Mouse (Mus musculus) ZHBTc4 (cell line): ENCODE measurements around the gene Rpl19.

Experiments used
- DNase-seq: peaks from one replicate; pipeline ENCODE4 v3.0.0-alpha.2; 2011; ENCODE audit warnings: low read depth, low spot score

Gene Rpl19

DNA sequence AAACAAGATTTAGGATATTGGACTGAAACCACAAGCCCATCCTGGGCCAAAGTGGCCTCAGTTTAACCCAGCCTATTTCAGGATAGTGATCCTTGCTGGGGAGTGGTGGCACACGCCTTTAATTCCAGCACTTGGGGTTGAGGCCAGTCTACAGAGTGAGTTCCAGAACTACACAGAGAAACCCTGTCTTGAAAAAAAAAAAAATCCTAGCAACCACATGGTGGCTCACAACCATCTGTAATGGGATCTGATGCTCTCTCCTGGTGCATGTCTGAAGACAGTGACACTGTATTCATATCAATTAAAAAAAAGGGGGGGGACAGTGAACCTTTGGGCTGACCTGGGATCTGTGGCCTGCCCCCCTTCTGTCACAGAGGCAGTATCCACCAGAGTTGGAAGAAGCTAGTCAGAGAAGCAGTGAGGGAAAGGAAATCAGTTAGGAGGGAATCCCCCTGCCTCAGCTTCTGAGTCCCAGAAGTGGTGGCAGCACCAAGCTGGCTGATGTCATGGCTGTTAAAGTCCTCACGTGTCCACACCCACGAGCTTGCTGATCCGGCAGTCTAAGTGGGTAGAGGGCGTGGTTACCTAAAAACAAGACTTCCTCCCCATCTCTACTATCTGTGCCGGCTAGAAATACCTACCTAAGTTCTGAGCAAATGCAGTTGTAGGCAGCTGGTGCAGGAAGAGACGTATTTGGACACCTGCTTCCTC lies 27.5 kb upstream of the Rpl19 start:
- no peak for DNase-seq

- DNase-seq: no peak
These were observed 26.8 kb upstream of the Rpl19 start for GRCm38 (mm10) chr11:97999748-98000147.

- DNase-seq: no peak
These were observed 26.0 kb upstream of the Rpl19 start for GRCm38 (mm10) chr11:98000378-98001140.

DNA sequence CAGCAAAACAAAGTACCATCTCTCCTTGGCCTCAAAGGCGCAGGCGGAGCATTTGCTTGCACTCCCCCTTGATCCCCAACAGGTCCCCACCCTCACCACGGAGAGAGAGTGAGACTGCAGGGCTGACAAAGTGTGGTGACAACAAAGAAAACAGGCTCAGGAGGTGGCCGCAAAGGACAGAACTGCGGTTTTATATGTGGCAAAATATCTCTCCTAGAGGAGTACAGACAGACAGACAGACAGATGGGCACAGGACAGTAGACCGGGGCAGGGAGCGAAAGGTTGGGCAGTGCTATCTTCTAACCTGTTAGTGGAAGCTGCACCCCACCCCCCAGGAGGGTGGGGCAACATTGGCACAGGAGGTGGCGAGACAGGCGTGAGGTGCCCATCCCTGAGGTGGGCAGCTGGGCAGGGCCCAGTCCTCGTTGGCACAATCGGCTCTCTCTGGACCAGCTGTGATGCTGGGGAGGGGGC lies 25.1 kb upstream of the Rpl19 start:
- no peak for DNase-seq

DNA sequence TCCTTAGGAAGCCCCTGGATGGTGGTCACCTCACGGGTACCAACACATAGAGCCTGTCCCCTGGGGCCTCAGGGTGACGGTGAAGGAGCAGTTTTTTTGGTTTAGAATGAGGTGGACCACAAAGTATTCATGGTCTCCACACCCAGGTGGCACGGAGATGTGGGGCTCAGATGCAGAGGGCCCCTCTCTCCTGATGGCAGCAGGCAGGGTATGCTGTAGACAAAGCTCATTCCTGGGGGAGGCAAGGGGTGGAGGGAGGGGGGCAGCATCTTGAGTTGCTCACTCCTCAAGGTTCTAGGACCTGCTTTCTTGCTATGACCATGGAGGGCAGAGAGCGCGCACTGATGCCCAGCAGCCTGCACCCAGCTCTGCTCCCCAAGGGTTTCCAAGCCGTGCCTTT lies 24.5 kb upstream of the Rpl19 start:
- DNase-seq: no peak

DNA sequence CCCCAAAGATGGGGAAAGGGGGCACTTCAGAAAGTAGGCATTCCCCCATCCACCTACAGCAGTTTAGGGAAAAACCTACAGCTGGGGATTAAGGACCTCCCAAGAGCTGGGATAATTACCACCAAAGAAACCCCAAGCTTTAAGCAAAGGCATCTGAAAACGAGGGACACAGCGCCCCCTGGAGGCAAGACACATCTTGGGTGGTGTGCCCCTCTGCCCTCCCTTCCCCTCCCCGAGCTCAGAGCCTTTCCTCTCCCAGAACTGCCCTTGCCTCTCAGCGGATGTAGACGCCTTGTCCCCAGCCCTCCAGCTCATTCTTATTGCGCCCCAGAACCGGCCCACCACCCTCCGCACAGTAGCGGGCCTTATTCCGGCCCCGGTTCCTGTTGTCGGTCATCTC lies 23.9 kb upstream of the Rpl19 start:
- peak; percentile 91 for DNase-seq

DNA sequence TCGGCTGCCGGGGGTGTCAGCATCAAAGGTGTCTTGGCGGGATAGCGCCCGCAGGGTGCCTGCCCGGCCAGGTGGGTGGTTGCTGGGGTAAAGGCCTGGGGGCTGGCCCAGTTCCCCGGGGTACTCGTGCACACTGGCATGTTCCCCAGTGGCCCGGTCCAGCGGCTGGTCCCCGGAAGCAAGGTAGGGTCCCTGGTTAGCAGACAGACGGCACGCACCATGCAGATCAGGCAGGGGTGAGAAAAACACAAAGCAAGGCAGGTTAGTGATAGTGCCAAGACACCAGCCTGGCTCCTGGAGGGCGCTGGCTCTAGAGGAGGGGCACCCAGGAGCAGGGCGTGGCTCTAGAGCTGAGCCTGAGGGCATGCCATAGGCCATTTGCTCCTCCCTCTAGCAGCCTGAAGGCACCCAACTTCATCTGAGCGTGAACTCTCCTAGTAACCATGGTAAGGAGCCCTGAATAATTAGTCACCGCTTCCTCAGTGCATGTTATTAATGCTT lies 23.3 kb upstream of the Rpl19 start:
- DNase-seq: no peak

DNA sequence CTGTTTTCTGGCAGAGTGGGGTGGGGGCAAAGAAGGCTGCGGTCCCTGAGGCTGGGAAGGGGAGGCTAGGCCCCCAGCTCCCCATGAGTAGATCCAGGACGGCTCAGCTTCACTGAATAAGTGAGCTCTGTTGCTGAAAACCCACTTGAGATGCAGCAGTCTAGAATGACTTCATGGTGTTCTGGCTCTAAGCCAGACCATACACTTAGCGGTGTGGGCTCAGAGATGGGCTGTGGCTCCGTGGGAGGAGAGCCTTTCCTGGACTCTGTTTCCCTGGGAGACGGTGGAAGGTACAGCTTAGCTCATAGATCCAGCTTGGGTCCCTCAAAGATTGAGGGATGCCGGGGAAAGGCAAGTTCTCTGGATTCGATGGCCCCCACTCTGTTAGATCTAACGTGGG lies 22.3 kb upstream of the Rpl19 start:
- no peak for DNase-seq

DNA sequence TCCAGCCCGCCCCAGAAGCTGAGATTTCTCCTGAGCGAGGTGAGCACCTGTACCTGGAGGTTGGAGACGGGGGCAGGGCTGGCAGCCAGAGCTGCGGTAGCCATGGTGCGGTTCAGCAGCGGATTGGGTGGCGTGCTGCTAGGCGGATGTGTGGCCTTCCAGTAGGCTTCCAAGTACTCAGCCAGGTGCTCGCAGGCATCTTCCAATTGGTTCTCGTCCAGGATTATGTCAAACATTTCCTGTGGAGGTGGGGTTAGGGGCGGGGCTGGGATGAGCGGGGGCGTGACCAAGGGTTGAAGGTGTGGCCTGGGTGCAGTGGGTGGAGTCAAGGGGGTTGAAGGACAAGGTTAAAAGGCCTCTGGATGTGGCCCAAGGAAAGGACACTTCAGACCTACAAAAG lies 21.4 kb upstream of the Rpl19 start:
- DNase-seq: peak; percentile 97

- DNase-seq: no peak
These were observed 20.8 kb upstream of the Rpl19 start for GRCm38 (mm10) chr11:98005686-98006085.

- no peak for DNase-seq
These were observed 18.4 kb upstream of the Rpl19 start for GRCm38 (mm10) chr11:98008087-98008486.

- no peak for DNase-seq
These were observed 14.8 kb upstream of the Rpl19 start for GRCm38 (mm10) chr11:98011716-98012115.

- peak; percentile 63 for DNase-seq
These were observed 13.7 kb upstream of the Rpl19 start for GRCm38 (mm10) chr11:98012831-98013230.

- DNase-seq: no peak
These were observed 10.3 kb upstream of the Rpl19 start for GRCm38 (mm10) chr11:98016177-98016576.

DNA sequence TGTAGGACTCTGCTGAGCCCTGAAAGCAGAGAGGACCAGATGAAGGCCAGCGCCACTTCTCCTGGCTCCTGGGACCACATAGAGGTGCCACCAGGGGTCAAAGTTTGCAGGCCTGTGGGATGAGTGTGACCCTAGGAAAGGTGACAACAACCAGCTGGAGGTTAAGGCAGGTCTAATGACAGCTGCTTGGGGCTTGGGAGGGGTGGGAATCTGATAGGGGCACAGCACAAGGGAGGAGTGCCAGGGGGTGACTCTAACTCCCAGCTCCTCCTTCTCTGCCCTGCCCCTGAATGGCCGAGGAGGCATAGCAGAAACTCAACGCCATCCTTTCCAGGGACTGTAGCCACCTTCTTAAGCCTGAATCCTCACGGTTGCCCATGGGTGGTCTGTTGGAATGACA lies 9.7 kb upstream of the Rpl19 start:
- no peak for DNase-seq

GRCm38 (mm10) chr11:98018222-98018621 lies 8.3 kb upstream of the Rpl19 start:
- DNase-seq: no peak

DNA sequence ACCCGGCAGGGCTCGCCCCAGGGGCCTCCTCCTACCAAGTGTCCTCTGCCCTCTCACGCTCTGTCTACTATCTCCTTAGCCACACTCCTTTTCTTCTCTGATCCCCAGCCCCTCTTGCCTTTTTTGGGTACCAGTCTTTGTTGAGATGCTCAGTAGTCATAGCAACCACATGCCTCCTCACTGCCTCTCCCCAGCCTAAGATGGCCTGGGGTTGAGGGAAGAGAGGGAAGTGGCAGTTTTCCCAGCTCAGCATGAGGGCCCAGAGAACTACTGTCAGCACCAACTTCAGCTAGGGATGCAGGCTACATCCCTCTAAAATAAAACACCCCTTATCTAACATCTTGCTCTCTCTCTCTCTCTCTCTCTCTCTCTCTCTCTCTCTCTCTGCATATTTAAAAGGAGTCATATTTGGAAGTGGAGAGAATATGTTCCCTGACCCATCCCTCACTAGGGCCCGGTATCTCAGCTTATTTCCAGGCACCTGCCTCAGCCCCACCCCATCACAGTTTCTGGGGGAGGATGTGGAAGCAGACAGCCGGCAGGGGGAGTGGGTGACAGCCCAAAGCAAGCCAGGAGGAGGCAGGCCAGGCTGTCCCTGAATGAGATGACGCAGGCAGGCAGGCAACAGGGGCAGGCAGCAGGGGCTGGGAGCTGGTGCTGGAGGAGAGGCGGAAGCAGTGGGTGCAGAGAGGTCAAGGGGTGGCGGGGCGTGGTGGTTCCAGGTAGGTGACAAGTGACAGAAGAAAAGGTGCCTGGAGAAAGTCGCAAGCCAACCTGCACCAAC lies 7.5 kb upstream of the Rpl19 start:
- peak; percentile 83 for DNase-seq

DNA sequence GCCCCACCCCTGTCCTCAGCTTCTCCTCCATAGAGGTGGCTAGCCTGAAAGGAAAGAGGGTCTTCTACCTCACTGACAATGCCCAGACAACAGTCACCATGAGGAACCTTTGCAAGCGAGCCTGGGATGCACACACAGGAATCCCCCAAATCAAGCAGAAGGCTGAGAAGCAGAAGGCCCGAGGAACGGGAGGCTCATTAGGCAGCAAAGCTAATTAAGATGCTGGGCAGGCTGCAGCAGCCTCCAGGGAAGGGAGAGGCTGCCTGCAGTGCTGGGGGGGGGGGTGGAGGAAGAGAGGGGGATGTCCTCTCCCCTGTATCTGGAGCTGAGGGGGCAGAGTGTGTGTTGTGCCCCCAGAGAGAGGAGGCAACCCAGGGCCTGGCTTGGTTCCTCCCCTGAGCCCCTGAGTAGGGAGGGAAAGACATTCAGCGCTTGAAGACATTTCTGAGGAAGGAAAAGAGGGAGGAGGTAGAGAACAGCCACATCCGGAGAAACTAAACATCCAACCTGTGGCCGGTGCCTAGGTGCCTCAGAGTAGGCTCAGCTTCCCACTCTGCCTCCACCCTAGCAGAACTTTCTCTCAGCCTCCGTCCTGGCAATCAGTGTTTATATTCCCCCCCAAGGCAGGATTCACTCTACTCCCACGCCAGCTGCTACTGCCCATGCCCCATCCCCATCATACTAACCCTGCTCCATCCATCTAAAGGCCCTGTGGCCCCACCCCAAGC lies 6.5 kb upstream of the Rpl19 start:
- no peak for DNase-seq

GRCm38 (mm10) chr11:98020710-98021109 lies 5.8 kb upstream of the Rpl19 start:
- DNase-seq: no peak

DNA sequence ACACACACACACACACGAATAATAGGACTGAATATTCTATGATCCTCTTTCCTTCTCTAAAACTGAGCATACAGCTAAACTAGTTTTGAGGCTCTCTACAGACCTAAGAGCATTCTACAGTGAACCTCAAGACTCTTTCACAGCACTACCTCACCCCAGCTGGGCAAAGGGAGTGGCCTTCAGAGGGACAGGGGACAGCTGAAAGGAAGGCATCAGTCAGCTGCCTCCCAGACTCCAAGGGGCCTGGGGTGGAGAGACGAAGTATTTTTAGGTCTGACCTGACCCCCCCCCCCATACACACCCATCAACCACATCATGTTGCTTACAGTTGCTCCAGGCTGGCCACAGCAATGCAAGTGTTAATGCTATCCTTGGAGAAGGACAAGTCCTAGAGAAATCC lies 5.4 kb upstream of the Rpl19 start:
- no peak for DNase-seq

DNA sequence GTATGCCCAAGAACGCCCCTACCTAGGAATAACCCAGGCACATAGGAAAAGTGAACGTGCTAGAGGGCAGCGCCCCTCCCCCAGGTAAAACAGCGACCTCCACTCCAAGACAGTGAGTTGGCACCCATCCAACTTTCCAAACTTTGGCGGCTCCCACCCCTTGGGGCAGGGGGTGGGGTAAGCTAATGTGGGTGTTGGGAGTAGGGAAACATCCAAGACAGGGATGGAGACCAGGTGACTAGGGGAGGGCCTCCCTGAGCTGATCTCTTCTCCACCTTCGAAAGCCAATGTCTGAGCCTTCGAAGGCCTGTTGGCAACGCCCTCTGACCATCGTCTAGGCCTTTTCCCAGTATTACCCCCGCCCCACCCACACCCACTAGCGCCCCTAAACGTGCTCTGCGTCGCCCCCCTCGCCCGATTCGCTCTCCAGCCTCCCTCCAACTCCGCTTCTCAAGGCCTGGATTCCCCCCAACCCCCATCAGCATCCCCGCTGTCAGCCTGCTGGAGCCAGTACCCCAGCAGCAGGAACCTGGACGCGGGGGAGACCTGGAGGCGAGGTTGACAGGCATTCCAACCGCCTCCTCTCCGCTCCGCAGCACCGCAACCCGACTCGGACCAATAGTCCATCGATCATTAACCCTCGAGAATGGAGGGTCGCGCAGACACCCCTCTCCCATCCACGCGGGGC lies 4.8 kb upstream of the Rpl19 start:
- DNase-seq: peak; percentile 46
